Mouse (Mus musculus) neural tube, embryonic 13.5 days (tissue): Measurements from ENCODE around the gene Ank2. TPM values are rescaled to one million over a fixed set of nuclear protein-coding genes. Genes with fewer than 3 reads are reported as not detected.

Source experiments
- ATAC-seq: fragments of 200-750 bp; cut with Nextera tagmentation; 2 replicates; pipeline ENCODE4 v1.8.0; 2017; ENCODE audit warnings: low read depth, mild to moderate bottlenecking, moderate TSS enrichment, moderate library complexity
- H3K27ac ChIP-seq: fragments of 300-500 bp; sonication (generic); replicated peaks from 2 replicates; pipeline ENCODE4 v1.5.1; 2015; ENCODE audit warnings: moderate library complexity, mild to moderate bottlenecking, inconsistent platforms
- H3K27me3 ChIP-seq: fragments of 300-500 bp; sonication (generic); 2 replicates; pipeline ENCODE4 v1.6.1; 2015; ENCODE audit warnings: mild to moderate bottlenecking, inconsistent platforms
- H3K36me3 ChIP-seq: fragments of 300-500 bp; sonication (generic); 2 replicates; pipeline ENCODE4 v1.6.1; 2015; ENCODE audit warnings: mild to moderate bottlenecking, inconsistent platforms
- H3K4me1 ChIP-seq: fragments of 300-500 bp; sonication (generic); replicated peaks from 2 replicates; pipeline ENCODE4 v1.6.1; 2015; ENCODE audit warnings: inconsistent platforms
- H3K4me2 ChIP-seq: fragments of 300-500 bp; sonication (generic); 2 replicates; pipeline ENCODE4 v1.6.1; 2015; ENCODE audit warnings: inconsistent platforms, mild to moderate bottlenecking, moderate library complexity
- H3K4me3 ChIP-seq: fragments of 300-500 bp; sonication (generic); 2 replicates; pipeline ENCODE4 v1.5.1; 2015; ENCODE audit warnings: mild to moderate bottlenecking, inconsistent platforms
- H3K9ac ChIP-seq: fragments of 300-500 bp; sonication (generic); 2 replicates; pipeline ENCODE4 v1.6.1; 2015; ENCODE audit warnings: moderate library complexity, mild to moderate bottlenecking, inconsistent platforms
- H3K9me3 ChIP-seq: fragments of 300-500 bp; sonication (generic); 2 replicates; pipeline ENCODE4 v1.6.1; 2016; ENCODE audit warnings: inconsistent platforms
- WGBS: fragments of 180-500 bp; shearing (Covaris S2); methylation state at CpG from one replicate; pipeline ENCODE4 v1.1.7; 2015; 5-methylcytosine and 5-hydroxymethylcytosine counted together
- polyA plus RNA-seq: library from polyadenylated mRNA; unstranded; fragments of >200 nt; fragmentation: Nextera tagmentation; extraction: Ambion mirVana; gene quantifications from 2 replicates; pipeline ENCODE4 v1.2.1, GENCODE M21; 2015

Gene Ank2
- polyA plus RNA-seq, 1 experiment from 2014 or later = 119 TPM

DNA sequence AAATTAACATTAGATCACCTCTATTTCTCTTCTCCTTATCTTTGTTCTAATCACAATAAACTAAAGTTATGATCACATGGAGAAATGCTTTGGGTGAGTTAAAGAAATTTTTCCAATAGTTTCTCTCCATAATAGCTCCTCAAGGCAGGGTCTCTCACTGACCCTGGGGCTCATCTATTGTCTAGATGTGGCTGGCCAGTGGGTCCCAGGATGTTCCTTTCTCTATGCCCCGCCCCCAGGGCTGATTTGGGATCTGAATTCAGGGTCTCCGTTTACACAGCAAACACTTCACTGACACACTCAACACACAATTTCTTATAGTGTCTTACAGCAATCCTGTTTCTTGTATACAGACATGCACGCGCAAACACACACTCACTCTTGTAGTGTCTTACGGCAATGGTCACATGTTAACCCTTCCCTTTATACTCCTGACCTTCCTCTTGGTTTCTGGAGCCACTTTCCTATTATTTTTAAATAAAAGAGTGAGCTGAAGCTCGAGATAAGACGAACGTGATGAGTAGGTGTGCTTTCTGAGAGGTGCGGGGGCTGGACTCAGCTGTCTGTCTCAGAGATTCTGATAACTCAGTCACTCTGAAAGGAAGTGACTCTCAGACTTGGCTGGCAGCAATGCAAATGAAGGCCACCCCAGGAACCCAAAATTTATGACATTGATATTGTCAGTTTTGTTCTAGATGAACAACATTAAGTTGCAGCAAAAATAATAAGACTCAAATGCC, 204.4 kb downstream of the Ank2 start:
- Histone ChIP-seq H3K9ac (no peak overlapping the region), H3K27me3 (no peaks in the 10 kb centered on the region), H3K4me3 (no peak overlapping the region), H3K27ac (peak overlapping the region; percentile 84), H3K4me2 (0 out of 2 replicates have a peak overlapping the region, but pooled peaks have one; percentile 14), H3K9me3 (no peaks in the 10 kb centered on the region), H3K4me1 (peaks cover 42% of the 10 kb centered on the region), H3K36me3 (no peaks in the 10 kb centered on the region)
- WGBS = 65% methylated on average over 9 of the region's 9 CpGs
- no peak for ATAC-seq

DNA sequence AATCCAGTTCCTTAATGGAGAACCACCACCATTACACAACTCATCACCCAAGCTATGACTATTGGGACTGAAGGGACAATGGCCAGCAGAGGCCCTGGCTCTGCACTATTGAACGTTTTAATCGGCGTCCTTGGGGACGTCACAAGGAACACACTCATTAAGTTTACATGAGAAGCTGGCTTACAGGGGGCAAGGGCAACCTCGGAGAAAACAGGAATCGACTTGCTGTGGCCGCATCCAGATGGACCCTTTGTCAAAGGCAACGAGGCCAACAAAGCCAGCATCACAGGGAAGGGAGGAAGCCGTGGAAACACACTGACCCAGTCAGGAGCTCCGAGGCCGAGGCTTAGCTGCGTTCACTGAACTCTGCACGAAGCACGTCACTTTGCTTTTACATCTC, 205.1 kb downstream of the Ank2 start:
- H3K27ac ChIP-seq = peak overlapping the region; percentile 84
- WGBS = 21% methylated on average over 14 of the region's 14 CpGs
- ATAC-seq = peak; percentile 55
- H3K27me3 ChIP-seq = no peaks in the 10 kb centered on the region
- 0 out of 2 replicates have a peak overlapping the region, but pooled peaks have one; percentile 38 for H3K9ac ChIP-seq
- H3K4me2 ChIP-seq = peak overlapping the region; percentile 14
- no peak overlapping the region for H3K4me3 ChIP-seq
- peaks cover 46% of the 10 kb centered on the region for H3K4me1 ChIP-seq
- no peaks in the 10 kb centered on the region for H3K36me3 ChIP-seq
- no peaks in the 10 kb centered on the region for H3K9me3 ChIP-seq

DNA sequence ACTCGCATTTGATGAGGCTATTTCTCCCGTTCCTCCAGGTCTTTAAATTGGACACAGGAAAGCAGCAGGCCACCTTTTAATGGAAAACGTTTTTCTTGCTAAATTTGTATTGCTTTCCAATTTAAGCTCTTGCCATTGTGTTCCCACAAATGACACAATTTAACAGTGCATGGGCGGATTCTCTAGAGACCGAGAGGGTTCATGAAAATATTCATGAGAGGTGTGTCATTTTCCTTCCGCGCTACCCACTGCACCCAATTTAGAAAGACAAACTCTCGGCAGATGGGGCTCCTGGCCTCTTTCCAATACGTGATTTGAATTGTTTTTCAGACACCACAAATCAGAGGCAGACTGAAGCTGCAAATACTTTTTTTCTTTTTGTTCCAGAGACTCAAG, 205.7 kb downstream of the Ank2 start:
- H3K4me3 ChIP-seq = no peak overlapping the region
- 22% methylated on average over 9 of the region's 9 CpGs for WGBS
- H3K9ac ChIP-seq = 0 out of 2 replicates have a peak overlapping the region, but pooled peaks have one; percentile 17
- no peaks in the 10 kb centered on the region for H3K9me3 ChIP-seq
- no peaks in the 10 kb centered on the region for H3K27me3 ChIP-seq
- H3K4me2 ChIP-seq = peak overlapping the region; percentile 14; the same call in 1 of the 2 replicates
- peaks cover 50% of the 10 kb centered on the region for H3K4me1 ChIP-seq
- peak; percentile 49; the same call in 1 of the 2 replicates for ATAC-seq
- peak overlapping the region; percentile 84 for H3K27ac ChIP-seq
- no peaks in the 10 kb centered on the region for H3K36me3 ChIP-seq

DNA sequence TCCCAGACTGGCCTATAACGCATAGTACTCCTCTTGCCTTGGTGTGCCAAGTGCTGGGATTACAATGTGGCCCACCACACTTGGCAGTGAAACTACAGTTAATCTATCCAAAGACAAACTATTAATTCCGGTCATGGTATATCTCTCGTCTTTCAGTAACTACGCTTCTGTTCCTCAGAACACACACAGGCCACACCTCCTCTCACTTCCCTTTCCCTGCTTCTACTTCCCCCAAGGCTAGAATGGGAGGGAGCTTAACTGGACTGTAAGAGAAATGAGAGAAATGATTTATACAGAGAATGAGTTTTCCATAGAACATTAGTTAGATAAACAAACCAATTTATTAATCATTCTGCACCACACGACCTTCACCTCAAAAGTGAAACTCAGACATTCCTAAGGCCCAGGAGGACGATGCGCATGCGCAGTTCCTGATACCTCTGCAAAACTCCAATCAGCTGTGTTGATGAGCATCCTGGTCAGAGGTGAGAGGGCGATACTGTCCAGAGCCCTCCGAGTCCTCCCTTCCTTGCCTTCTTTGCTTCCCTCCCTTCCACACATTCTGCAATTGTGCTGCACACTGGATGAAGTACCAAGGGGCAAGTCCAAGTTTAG, 206.2 kb downstream of the Ank2 start:
- Histone ChIP-seq H3K4me1 (peaks cover 53% of the 10 kb centered on the region), H3K9me3 (no peaks in the 10 kb centered on the region), H3K4me3 (no peak overlapping the region), H3K27ac (peak overlapping the region; percentile 84), H3K36me3 (no peaks in the 10 kb centered on the region), H3K9ac (0 out of 2 replicates have a peak overlapping the region, but pooled peaks have one; percentile 17), H3K4me2 (no peak overlapping the region), H3K27me3 (no peaks in the 10 kb centered on the region)
- ATAC-seq = no peak; the same call in 1 of the 2 replicates
- 65% methylated on average over 10 of the region's 10 CpGs for WGBS

DNA sequence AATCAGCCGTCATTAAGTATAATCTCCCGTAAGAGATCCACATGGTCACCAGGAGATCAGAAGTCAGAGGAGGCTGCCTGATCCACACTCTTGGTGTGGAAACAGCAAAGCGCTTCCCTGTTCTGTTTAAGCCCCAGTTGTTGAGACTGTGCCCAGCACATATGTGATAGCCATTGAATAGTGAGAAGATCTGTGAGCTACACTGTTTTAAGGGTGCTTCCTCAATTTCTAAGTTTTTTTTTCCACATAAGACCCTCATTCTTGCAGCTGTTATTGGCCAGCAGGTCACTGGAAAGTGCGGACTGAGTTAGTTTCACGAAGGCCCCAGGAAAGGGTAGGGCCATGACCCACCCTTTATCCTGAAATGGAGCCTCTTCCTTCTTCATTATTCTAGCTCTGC, 216.9 kb downstream of the Ank2 start:
- no peak overlapping the region for H3K4me3 ChIP-seq
- 89% methylated on average over 5 of the region's 5 CpGs for WGBS
- H3K9ac ChIP-seq = no peak overlapping the region
- no peaks in the 10 kb centered on the region for H3K27me3 ChIP-seq
- H3K9me3 ChIP-seq = no peaks in the 10 kb centered on the region; the same call in 1 of the 2 replicates
- H3K36me3 ChIP-seq = no peaks in the 10 kb centered on the region
- H3K4me1 ChIP-seq = no peaks in the 10 kb centered on the region; the same call in 1 of the 2 replicates
- H3K27ac ChIP-seq = no peak overlapping the region
- H3K4me2 ChIP-seq = no peak overlapping the region
- ATAC-seq = no peak

DNA sequence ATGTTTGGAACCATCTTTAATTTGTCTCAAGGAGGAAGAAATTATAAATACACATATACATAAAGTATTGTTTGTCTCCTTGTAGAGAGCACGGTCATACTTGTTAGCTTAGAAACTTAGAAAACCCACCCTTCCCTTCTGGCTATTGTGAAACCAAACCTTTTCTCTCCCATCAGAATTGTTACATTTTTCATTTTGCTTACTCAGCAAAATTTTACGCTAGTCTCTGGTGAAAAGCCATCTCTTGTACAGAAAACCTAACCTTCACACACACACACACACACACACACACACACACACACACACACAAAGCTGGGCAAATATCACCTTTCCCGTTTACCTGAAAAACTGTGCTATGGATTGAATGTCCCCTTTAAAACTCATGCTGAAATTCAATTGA, 217.8 kb downstream of the Ank2 start:
- H3K9ac ChIP-seq = no peak overlapping the region
- H3K4me1 ChIP-seq = no peaks in the 10 kb centered on the region; the same call in 1 of the 2 replicates
- 74% methylated on average over 3 of the region's 3 CpGs for WGBS
- ATAC-seq = no peak
- H3K9me3 ChIP-seq = no peaks in the 10 kb centered on the region; the same call in 1 of the 2 replicates
- no peak overlapping the region for H3K4me2 ChIP-seq
- H3K27ac ChIP-seq = no peak overlapping the region
- no peaks in the 10 kb centered on the region for H3K36me3 ChIP-seq
- no peak overlapping the region for H3K4me3 ChIP-seq
- H3K27me3 ChIP-seq = no peaks in the 10 kb centered on the region

DNA sequence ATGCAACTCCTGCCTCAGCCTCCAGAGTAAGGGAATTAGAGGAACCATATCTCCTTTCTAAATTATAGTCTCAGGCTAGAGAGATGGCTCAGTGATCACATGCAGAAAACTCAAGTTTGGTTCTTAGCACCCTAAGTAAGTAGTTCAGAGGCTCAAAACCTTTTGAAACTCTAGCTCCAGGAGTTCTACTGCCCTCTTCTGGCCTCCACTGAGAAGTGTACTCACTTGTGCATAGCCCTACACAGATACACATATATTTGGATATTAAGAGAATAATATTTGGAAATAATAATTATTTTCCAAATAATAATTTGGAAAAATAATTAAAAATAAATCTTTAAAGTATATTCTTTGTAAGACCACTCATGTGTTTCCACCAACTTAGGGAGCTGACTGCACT, 218.8 kb downstream of the Ank2 start:
- no peaks in the 10 kb centered on the region for H3K36me3 ChIP-seq
- H3K9me3 ChIP-seq = no peaks in the 10 kb centered on the region; the same call in 1 of the 2 replicates
- H3K27ac ChIP-seq = no peak overlapping the region
- H3K4me3 ChIP-seq = no peak overlapping the region
- no peak overlapping the region for H3K9ac ChIP-seq
- H3K4me2 ChIP-seq = no peak overlapping the region
- no peaks in the 10 kb centered on the region; the same call in 1 of the 2 replicates for H3K4me1 ChIP-seq
- no peaks in the 10 kb centered on the region for H3K27me3 ChIP-seq
- ATAC-seq = no peak

DNA sequence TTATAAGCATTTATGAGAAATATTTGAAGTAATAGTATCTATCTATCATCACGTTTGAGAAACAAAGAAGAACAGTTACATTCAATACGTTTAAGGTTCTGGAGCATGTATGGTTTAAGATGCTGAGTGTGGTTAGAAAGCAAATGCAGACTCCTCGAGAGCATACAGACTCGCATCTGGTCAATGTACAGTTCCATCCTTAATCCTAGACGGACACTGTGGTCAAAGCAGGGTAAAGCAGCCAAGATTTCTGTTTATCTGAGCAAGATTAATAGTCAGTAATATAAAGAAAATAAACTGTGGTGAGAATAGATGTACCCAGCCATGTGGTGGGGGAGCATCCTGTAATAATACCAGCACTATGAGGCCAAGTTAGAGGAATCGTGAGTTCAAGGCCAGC, 223.2 kb downstream of the Ank2 start:
- no peak for ATAC-seq
- no peak overlapping the region for H3K9ac ChIP-seq
- no peaks in the 10 kb centered on the region for H3K36me3 ChIP-seq
- no peak overlapping the region for H3K4me3 ChIP-seq
- peaks cover 19% of the 10 kb centered on the region for H3K4me1 ChIP-seq
- no peaks in the 10 kb centered on the region; the same call in 1 of the 2 replicates for H3K9me3 ChIP-seq
- no peak overlapping the region for H3K27ac ChIP-seq
- no peaks in the 10 kb centered on the region for H3K27me3 ChIP-seq
- 90% methylated on average over 6 of the region's 6 CpGs for WGBS
- H3K4me2 ChIP-seq = no peak overlapping the region

DNA sequence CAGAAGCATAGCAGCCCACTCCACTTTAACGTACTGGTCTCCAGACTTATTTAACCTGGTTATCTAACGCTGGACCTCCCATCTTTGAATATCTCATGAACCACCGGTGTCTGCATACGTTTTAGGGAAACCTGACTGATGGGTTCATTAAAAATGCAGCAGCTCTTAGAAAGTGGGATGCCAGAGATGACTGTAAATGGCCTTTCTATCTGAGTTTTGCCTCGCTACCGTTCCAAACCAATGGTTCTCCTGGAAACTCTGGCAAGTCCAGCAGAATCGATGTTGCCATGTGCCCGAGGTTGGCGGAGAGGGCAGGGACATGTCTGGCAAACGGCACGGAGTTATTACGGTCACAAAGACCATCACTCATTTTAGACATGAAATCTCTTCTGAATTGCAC, 226.3 kb downstream of the Ank2 start:
- no peak overlapping the region for H3K27ac ChIP-seq
- H3K4me1 ChIP-seq = peaks cover 42% of the 10 kb centered on the region
- H3K4me2 ChIP-seq = no peak overlapping the region
- no peak overlapping the region for H3K9ac ChIP-seq
- H3K4me3 ChIP-seq = no peak overlapping the region
- WGBS = 33% methylated on average over 12 of the region's 12 CpGs
- no peaks in the 10 kb centered on the region for H3K9me3 ChIP-seq
- ATAC-seq = no peak
- H3K36me3 ChIP-seq = no peaks in the 10 kb centered on the region
- H3K27me3 ChIP-seq = no peaks in the 10 kb centered on the region

DNA sequence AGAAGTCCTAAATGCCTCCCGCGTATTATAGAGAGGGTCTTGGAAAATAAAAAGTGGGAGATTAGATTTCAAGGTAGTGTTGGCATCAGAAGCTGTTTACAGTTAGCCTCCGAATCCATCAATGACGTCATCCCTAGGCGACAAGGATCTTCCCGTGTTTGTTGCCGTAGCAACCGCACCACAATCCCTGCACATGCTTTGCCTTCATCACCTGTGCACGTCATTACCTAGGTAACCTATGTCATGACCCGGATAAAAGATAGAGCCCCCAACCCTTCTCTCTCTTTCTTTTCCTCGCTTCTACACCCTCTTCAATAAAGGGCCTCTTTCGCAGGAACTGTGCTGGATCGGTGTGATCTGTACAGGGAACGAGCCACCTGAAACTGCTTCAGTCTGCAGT, 229.5 kb downstream of the Ank2 start:
- Histone ChIP-seq H3K4me1 (peaks cover 60% of the 10 kb centered on the region), H3K4me2 (no peak overlapping the region), H3K9me3 (no peaks in the 10 kb centered on the region), H3K4me3 (no peak overlapping the region), H3K27me3 (no peaks in the 10 kb centered on the region), H3K27ac (no peak overlapping the region), H3K36me3 (no peaks in the 10 kb centered on the region), H3K9ac (no peak overlapping the region)
- 77% methylated on average over 14 of the region's 14 CpGs for WGBS
- no peak for ATAC-seq

DNA sequence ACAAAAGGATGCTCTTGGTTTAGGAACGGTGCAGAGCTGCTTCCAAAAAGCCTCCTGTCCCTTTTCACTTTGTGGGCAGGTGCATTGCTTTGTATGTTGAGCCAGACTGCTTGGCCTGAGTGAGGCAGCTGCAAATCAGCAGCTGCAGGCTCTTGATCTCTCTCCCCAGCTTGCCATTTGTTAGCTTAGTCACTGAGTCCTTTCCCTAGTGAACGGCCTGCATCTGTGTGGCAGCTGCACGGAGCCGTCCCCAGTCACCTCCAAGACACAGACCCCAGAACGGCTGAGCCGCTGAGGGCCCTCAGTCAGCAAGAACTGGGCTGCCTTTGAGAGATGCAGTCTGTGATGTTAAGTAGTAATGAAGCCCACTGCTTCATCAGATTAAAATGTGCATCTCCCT, 231.3 kb downstream of the Ank2 start:
- no peak overlapping the region for H3K4me2 ChIP-seq
- peaks cover 44% of the 10 kb centered on the region for H3K4me1 ChIP-seq
- H3K36me3 ChIP-seq = no peaks in the 10 kb centered on the region
- WGBS = 16% methylated on average over 6 of the region's 6 CpGs
- H3K27me3 ChIP-seq = no peaks in the 10 kb centered on the region
- H3K4me3 ChIP-seq = no peak overlapping the region
- peak overlapping the region; percentile 78 for H3K27ac ChIP-seq
- no peak overlapping the region; the same call in 1 of the 2 replicates for H3K9ac ChIP-seq
- peak; percentile 71 for ATAC-seq
- no peaks in the 10 kb centered on the region for H3K9me3 ChIP-seq

DNA sequence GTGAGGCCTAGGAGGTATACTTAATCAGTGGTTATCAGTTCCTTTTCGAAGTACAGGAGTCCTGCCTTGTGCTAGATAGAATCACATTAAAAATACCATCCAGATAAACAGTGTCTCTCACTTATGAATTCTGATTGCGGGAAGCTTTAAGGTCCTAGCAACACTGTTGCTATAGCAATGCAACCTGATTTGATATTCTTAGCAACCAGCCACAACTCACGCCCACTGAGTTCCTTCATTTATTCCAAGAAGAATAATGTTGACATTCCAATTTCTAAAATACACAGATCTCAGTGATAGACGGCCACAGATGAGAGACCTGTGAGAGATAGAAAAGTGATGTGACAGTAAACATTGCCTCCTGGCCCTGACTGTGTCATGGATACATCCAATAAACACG, 233.4 kb downstream of the Ank2 start:
- WGBS = 60% methylated on average over 5 of the region's 5 CpGs
- Histone ChIP-seq H3K9me3 (no peaks in the 10 kb centered on the region), H3K4me3 (no peak overlapping the region), H3K4me1 (peaks cover 47% of the 10 kb centered on the region), H3K27ac (no peak overlapping the region), H3K27me3 (no peaks in the 10 kb centered on the region), H3K9ac (no peak overlapping the region), H3K4me2 (no peak overlapping the region), H3K36me3 (no peaks in the 10 kb centered on the region)
- no peak for ATAC-seq
